Mouse (Mus musculus): Measurements from ENCODE around the gene Prrx2. TPM values are rescaled to one million over a fixed set of nuclear protein-coding genes. Genes with fewer than 3 reads are reported as not detected.

Gene Prrx2
- polyA plus RNA-seq, 1 experiment = 1.0 TPM

GRCm38 (mm10) chr2:30885453-30886163 is 50.8 kb downstream of the Prrx2 start:
- Histone ChIP-seq H3K4me1 (ENCODE audit: control insufficient read depth, insufficient read depth, low read length) (no peaks in the 10 kb centered on the region), H3K36me3 (ENCODE audit: control insufficient read depth, insufficient read depth, low read length) (no peaks in the 10 kb centered on the region), H3K27me3 (ENCODE audit: control insufficient read depth, insufficient read depth, low read length) (no peaks in the 10 kb centered on the region), H3K4me3 (ENCODE audit: control insufficient read depth, low read depth, low read length) (no peak overlapping the region), H3K27ac (ENCODE audit: control insufficient read depth, insufficient read depth, low read depth, low read length) (no peak overlapping the region)
- TF ChIP-seq CTCF (IDR thresholded peaks at IDR 0.05; ENCODE audit: control insufficient read depth, insufficient read depth, insufficient replicate concordance, low read depth, low read length) (peak; percentile 38; the same call in 1 of the 2 replicates), POLR2A (IDR thresholded peaks at IDR 0.05; ENCODE audit: control insufficient read depth, low read depth, low read length) (no peak)

GRCm38 (mm10) chr2:30891002-30891401 is 56.2 kb downstream of the Prrx2 start:
- no peak overlapping the region for H3K4me3 ChIP-seq (ENCODE audit: control insufficient read depth, low read depth, low read length)
- H3K4me1 ChIP-seq (ENCODE audit: control insufficient read depth, insufficient read depth, low read length) = no peaks in the 10 kb centered on the region
- TF ChIP-seq CTCF (IDR thresholded peaks at IDR 0.05; ENCODE audit: control insufficient read depth, insufficient read depth, insufficient replicate concordance, low read depth, low read length) (peak; percentile 46; the same call in 1 of the 2 replicates), POLR2A (IDR thresholded peaks at IDR 0.05; ENCODE audit: control insufficient read depth, low read depth, low read length) (no peak)
- H3K36me3 ChIP-seq (ENCODE audit: control insufficient read depth, insufficient read depth, low read length) = no peaks in the 10 kb centered on the region
- H3K27ac ChIP-seq (ENCODE audit: control insufficient read depth, insufficient read depth, low read depth, low read length) = no peak overlapping the region
- H3K27me3 ChIP-seq (ENCODE audit: control insufficient read depth, insufficient read depth, low read length) = no peaks in the 10 kb centered on the region

- no peak for TF ChIP-seq POLR2A (IDR thresholded peaks at IDR 0.05; ENCODE audit: control insufficient read depth, low read depth, low read length)
- TF ChIP-seq CTCF (IDR thresholded peaks at IDR 0.05; ENCODE audit: control insufficient read depth, insufficient read depth, insufficient replicate concordance, low read depth, low read length) = no peak
- Histone ChIP-seq H3K4me1 (ENCODE audit: control insufficient read depth, insufficient read depth, low read length) (no peaks in the 10 kb centered on the region), H3K4me3 (ENCODE audit: control insufficient read depth, low read depth, low read length) (no peak overlapping the region), H3K36me3 (ENCODE audit: control insufficient read depth, insufficient read depth, low read length) (no peaks in the 10 kb centered on the region), H3K27ac (ENCODE audit: control insufficient read depth, insufficient read depth, low read depth, low read length) (no peak overlapping the region), H3K27me3 (ENCODE audit: control insufficient read depth, insufficient read depth, low read length) (no peaks in the 10 kb centered on the region)
Measured at GRCm38 (mm10) chr2:30893399-30893798, 58.6 kb downstream of the Prrx2 start.

- no peaks in the 10 kb centered on the region for H3K27me3 ChIP-seq (ENCODE audit: control insufficient read depth, insufficient read depth, low read length)
- TF ChIP-seq POLR2A (IDR thresholded peaks at IDR 0.05; ENCODE audit: control insufficient read depth, low read depth, low read length) (no peak), CTCF (IDR thresholded peaks at IDR 0.05; ENCODE audit: control insufficient read depth, insufficient read depth, insufficient replicate concordance, low read depth, low read length) (no peak)
- H3K4me3 ChIP-seq (ENCODE audit: control insufficient read depth, low read depth, low read length) = no peak overlapping the region
- H3K36me3 ChIP-seq (ENCODE audit: control insufficient read depth, insufficient read depth, low read length) = no peaks in the 10 kb centered on the region
- no peak overlapping the region for H3K27ac ChIP-seq (ENCODE audit: control insufficient read depth, insufficient read depth, low read depth, low read length)
- H3K4me1 ChIP-seq (ENCODE audit: control insufficient read depth, insufficient read depth, low read length) = no peaks in the 10 kb centered on the region
Measured at GRCm38 (mm10) chr2:30893946-30894345, 59.2 kb downstream of the Prrx2 start.

- Histone ChIP-seq H3K27ac (ENCODE audit: control insufficient read depth, insufficient read depth, low read depth, low read length) (no peak overlapping the region), H3K4me3 (ENCODE audit: control insufficient read depth, low read depth, low read length) (no peak overlapping the region), H3K4me1 (ENCODE audit: control insufficient read depth, insufficient read depth, low read length) (no peaks in the 10 kb centered on the region), H3K27me3 (ENCODE audit: control insufficient read depth, insufficient read depth, low read length) (no peaks in the 10 kb centered on the region), H3K36me3 (ENCODE audit: control insufficient read depth, insufficient read depth, low read length) (no peaks in the 10 kb centered on the region)
- no peak for TF ChIP-seq CTCF (IDR thresholded peaks at IDR 0.05; ENCODE audit: control insufficient read depth, insufficient read depth, insufficient replicate concordance, low read depth, low read length)
Measured at GRCm38 (mm10) chr2:30897291-30897690, 62.5 kb downstream of the Prrx2 start.

GRCm38 (mm10) chr2:30899397-30900069 is 64.8 kb downstream of the Prrx2 start:
- TF ChIP-seq CTCF (IDR thresholded peaks at IDR 0.05; ENCODE audit: control insufficient read depth, insufficient read depth, insufficient replicate concordance, low read depth, low read length) (no peak), POLR2A (IDR thresholded peaks at IDR 0.05; ENCODE audit: control insufficient read depth, low read depth, low read length) (no peak)
- Histone ChIP-seq H3K4me3 (ENCODE audit: control insufficient read depth, low read depth, low read length) (no peak overlapping the region), H3K27ac (ENCODE audit: control insufficient read depth, insufficient read depth, low read depth, low read length) (no peak overlapping the region), H3K4me1 (ENCODE audit: control insufficient read depth, insufficient read depth, low read length) (peaks cover 3% of the 10 kb centered on the region), H3K27me3 (ENCODE audit: control insufficient read depth, insufficient read depth, low read length) (no peaks in the 10 kb centered on the region), H3K36me3 (ENCODE audit: control insufficient read depth, insufficient read depth, low read length) (no peaks in the 10 kb centered on the region)

- no peak overlapping the region for H3K27ac ChIP-seq (ENCODE audit: control insufficient read depth, insufficient read depth, low read depth, low read length)
- peaks cover 3% of the 10 kb centered on the region for H3K4me1 ChIP-seq (ENCODE audit: control insufficient read depth, insufficient read depth, low read length)
- no peaks in the 10 kb centered on the region for H3K36me3 ChIP-seq (ENCODE audit: control insufficient read depth, insufficient read depth, low read length)
- peak overlapping the region; percentile 67; the same call in 1 of the 2 replicates for H3K4me3 ChIP-seq (ENCODE audit: control insufficient read depth, low read depth, low read length)
- H3K27me3 ChIP-seq (ENCODE audit: control insufficient read depth, insufficient read depth, low read length) = no peaks in the 10 kb centered on the region
- TF ChIP-seq CTCF (IDR thresholded peaks at IDR 0.05; ENCODE audit: control insufficient read depth, insufficient read depth, insufficient replicate concordance, low read depth, low read length) (no peak), POLR2A (IDR thresholded peaks at IDR 0.05; ENCODE audit: control insufficient read depth, low read depth, low read length) (no peak)
Measured at GRCm38 (mm10) chr2:30901646-30902160, 66.9 kb downstream of the Prrx2 start.

Measured in testis, adult 2 months (tissue).